Mouse (Mus musculus) layer of hippocampus, postnatal 25 days (tissue): ENCODE measurements around the gene Tbx4. TPM values are rescaled to one million over a fixed set of nuclear protein-coding genes. Genes with fewer than 3 reads are reported as not detected.
A peak's percentile ranks its signal among the peaks of the same experiment; 100 is the strongest.

Experiments
- DNase-seq, 2 experiments: peaks; one replicate each; pipeline ENCODE4 v3.0.0; 2022; ENCODE audit warnings: mixed read lengths in 2 of 2, low spot score in 1 of 2; ENCODE audit errors: extremely low spot score in 1 of 2
- total RNA-seq, 2 experiments: library from RNA; stranded (reverse); gene quantifications; 2 replicates each; pipeline ENCODE4 v1.2.3; 2021

Gene Tbx4
- total RNA-seq: under 1 TPM; 0.32 to 0.35 TPM

GRCm38 (mm10) chr11:85885665-85886428 is at the start of gene Tbx4:
Gene Tbx4 (plus strand): TSS chr11:85886422.
- no peak for DNase-seq

GRCm38 (mm10) chr11:85836523-85837290 is 49.5 kb upstream of the Tbx4 start:
- DNase-seq: no peak

- no peak for DNase-seq
These were observed 49.0 kb upstream of the Tbx4 start for GRCm38 (mm10) chr11:85837291-85837647.

GRCm38 (mm10) chr11:85837648-85838423 is 48.4 kb upstream of the Tbx4 start:
- no peak for DNase-seq

- DNase-seq: no peak
These were observed 47.6 kb upstream of the Tbx4 start for GRCm38 (mm10) chr11:85838424-85839257.

- no peak for DNase-seq
These were observed 46.8 kb upstream of the Tbx4 start for GRCm38 (mm10) chr11:85839258-85840030.

GRCm38 (mm10) chr11:85840031-85840802 is 46.0 kb upstream of the Tbx4 start:
- no peak for DNase-seq

GRCm38 (mm10) chr11:85840803-85841145 is 45.4 kb upstream of the Tbx4 start:
- no peak for DNase-seq

- no peak for DNase-seq
These were observed 45.0 kb upstream of the Tbx4 start for GRCm38 (mm10) chr11:85841211-85841681.

GRCm38 (mm10) chr11:85841980-85842379 is 44.2 kb upstream of the Tbx4 start:
- peak in 1 of 2 experiments; percentile 63 for DNase-seq

GRCm38 (mm10) chr11:85842596-85843346 is 43.5 kb upstream of the Tbx4 start:
- no peak for DNase-seq

- DNase-seq: peak in 1 of 2 experiments; percentile 60
These were observed 42.9 kb upstream of the Tbx4 start for GRCm38 (mm10) chr11:85843347-85843692.

GRCm38 (mm10) chr11:85844144-85844965 is 41.9 kb upstream of the Tbx4 start:
- peak; percentile 69 to 87 for DNase-seq

GRCm38 (mm10) chr11:85844971-85845370 is 41.3 kb upstream of the Tbx4 start:
- no peak for DNase-seq

- DNase-seq: no peak
These were observed 40.3 kb upstream of the Tbx4 start for GRCm38 (mm10) chr11:85845921-85846320.

GRCm38 (mm10) chr11:85846509-85846908 is 39.7 kb upstream of the Tbx4 start:
- no peak for DNase-seq

GRCm38 (mm10) chr11:85849037-85849436 is 37.2 kb upstream of the Tbx4 start:
- DNase-seq: peak in 1 of 2 experiments; percentile 48
